Mouse (Mus musculus) neural tube, postnatal 0 days (tissue): ENCODE measurements around the gene Ildr1. TPM values are rescaled to one million over a fixed set of nuclear protein-coding genes. Genes with fewer than 3 reads are reported as not detected.

Source experiments
- polyA plus RNA-seq: library from polyadenylated mRNA; unstranded; fragments of >200 nt; fragmentation: Nextera tagmentation; extraction: Ambion mirVana; gene quantifications from 2 replicates; pipeline ENCODE4 v1.2.1, GENCODE M21; 2015

The Ildr1 gene
- polyA plus RNA-seq, result 0.31 and 0.36 TPM in 2 replicates

DNA sequence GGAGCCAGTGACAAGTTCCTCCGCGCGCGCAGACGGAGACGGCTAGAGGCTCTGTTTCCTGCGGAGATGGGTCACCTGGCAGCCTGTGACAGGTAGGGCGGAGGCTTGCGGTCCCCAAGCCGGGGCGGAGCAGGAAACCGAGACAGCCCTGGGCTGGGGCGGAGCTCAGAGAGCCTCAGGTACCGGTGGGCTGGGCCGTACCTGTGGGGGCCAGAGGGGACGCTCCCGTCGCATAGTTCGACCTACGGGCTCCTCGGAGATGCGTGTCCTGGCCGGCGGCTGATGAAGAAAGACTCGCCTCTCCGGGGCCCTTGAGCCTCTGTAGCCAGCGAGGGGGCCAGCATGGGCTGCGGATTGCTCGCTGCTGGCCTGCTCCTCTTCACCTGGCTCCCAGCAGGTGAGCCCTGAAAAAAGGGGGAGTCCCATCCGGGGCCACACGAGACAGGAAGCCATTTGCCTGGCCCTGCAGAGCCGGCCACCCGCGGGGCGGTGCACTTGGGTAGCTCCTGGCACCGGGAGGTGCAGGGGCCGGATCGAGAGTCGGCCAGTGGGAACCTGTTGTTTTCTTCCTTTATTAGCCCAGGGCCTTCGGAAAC is at the start of gene Ildr1:
Gene Ildr1, plus strand, starts transcription at position 161 of the 596 bp plus-strand sequence.

DNA sequence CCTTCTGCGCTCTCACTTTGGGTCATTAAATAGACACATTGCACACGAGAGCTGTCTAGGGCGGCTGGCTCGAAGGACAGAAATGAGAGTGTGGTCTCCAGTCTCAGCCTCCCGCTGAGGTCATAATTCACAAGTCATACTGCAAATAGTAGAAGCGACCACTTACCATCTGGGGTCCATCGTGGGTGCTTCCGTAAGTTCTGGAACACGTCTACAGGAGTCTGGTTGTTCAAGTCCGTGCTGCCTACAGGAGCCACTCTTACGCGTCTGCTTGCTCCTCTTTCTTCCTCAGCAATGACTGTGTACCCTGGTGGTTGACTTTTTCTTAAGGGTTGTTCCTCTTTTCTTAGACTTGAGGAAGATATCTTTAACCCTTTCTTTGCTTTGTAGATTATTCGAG is 28.0 kb upstream of the Ildr1 start, which contains the start of gene Cd86:
Gene Cd86, minus strand, starts transcription at position 300 of the 400 bp plus-strand sequence.

Other genes starting within 250 kb of the Ildr1 start
- 0.89 TPM in 1 of 2 replicates, not detected in the other for gene Stfa3, start 238.6 kb upstream of the Ildr1 start, polyA plus RNA-seq
- gene Casr, start 131.8 kb upstream of the Ildr1 start, polyA plus RNA-seq, result 0.30 TPM in 1 of 2 replicates, not detected in the other
- gene Cd86, start 27.9 kb upstream of the Ildr1 start, polyA plus RNA-seq, result 1.9 and 2.4 TPM in 2 replicates
- 34.2 and 37.3 TPM in 2 replicates for gene Slc15a2, start 91.0 kb downstream of the Ildr1 start, polyA plus RNA-seq
- 48.2 and 54.4 TPM in 2 replicates for gene Iqcb1, start 134.4 kb downstream of the Ildr1 start, polyA plus RNA-seq
- gene Eaf2, start 181.0 kb downstream of the Ildr1 start, polyA plus RNA-seq, result 0.39 and 0.71 TPM in 2 replicates
- gene Golgb1, start 181.2 kb downstream of the Ildr1 start, polyA plus RNA-seq, result 84.9 and 98.8 TPM in 2 replicates
- gene Hcls1, start 241.0 kb downstream of the Ildr1 start, polyA plus RNA-seq, result 3.7 and 4.0 TPM in 2 replicates